In genomic region chr12:34091851-34092250, GRCm38 (mm10) we compare ENCODE assay signal across 21 mouse cellular contexts.
DNase-seq lines count a peak whose midpoint lies in the region; TF ChIP-seq lines count a peak whose summit lies in the region.
"Had no signal": no experiment of that assay in that cellular context is flagged by ENCODE, and none has a peak within 500 bp of the region (broad histone marks: within the 10 kb centered on the region; RNA-seq: fewer than 3 reads in every experiment).

No protein-coding gene starts in this region.

- DNase-seq in left cerebral cortex, adult 18-20 months (ENCODE audit: low spot score in 2 of 2) = peak; percentile 21 to 24
- no peak for DNase-seq in left cerebral cortex, adult 2 months (ENCODE audit: extremely low spot score in 1 of 2, low spot score in 2 of 2)
- peak; percentile 23 to 25 for DNase-seq in right cerebral cortex, adult 2 months (ENCODE audit: low spot score in 2 of 2)
- DNase-seq in right cerebral cortex, postnatal 10 days (ENCODE audit: low spot score in 2 of 2) = no peak
- peak; percentile 4 for DNase-seq in Muller cell, postnatal 12 days (ENCODE audit: inconsistent ontology term)
- DNase-seq in telencephalon, adult 2 months (ENCODE audit: low read depth, low spot score) = peak; percentile 62
- DNase-seq in adrenal gland, postnatal 10 days = no peak
- DNase-seq: adrenal gland, adult 2 months; adrenal gland, postnatal 36 days; B cell, adult 2 months; cerebellum, adult 11-12 months; cerebellum, adult 9-10 months; cerebellum, postnatal 25 days; gastrocnemius, postnatal 10 days; heart, adult 18-20 months; heart, postnatal 10 days; heart, postnatal 4 days had no signal

- no peak for TF ChIP-seq CTCF in left cerebral cortex, adult 2 months (IDR thresholded peaks at IDR 0.05)

- H3K27ac ChIP-seq in left cerebral cortex, adult 2 months = no peak overlapping the region; the same call in 1 of the 2 replicates
- H3K27ac ChIP-seq: embryonic facial prominence, embryonic 13.5 days; forebrain, embryonic 12.5 days; heart, embryonic 10.5 days; hindbrain, embryonic 12.5 days had no signal

- intact Hi-C loops in left cerebral cortex, adult 2 months (cut with DNase I) = no loop called here

- no peak overlapping the region for H3K4me3 ChIP-seq in left cerebral cortex, adult 2 months
- H3K4me3 ChIP-seq: embryonic facial prominence, embryonic 13.5 days; forebrain, embryonic 12.5 days; heart, embryonic 10.5 days; hindbrain, embryonic 12.5 days had no signal

Comparison
In these comparisons a context has a peak if more than half of its experiments do, and no peak if none do; other contexts are left out.
1. DNase-seq: peak in left cerebral cortex, adult 18-20 months (2 of 2), right cerebral cortex, adult 2 months (2 of 2), Muller cell, postnatal 12 days (single experiment) and telencephalon, adult 2 months (single experiment); none in left cerebral cortex, adult 2 months (0 of 2), right cerebral cortex, postnatal 10 days (0 of 2) and adrenal gland, postnatal 10 days (single experiment).